Mouse (Mus musculus): ENCODE measurements around the gene Car15.

Car15 gene

GRCm38 (mm10) chr16:17838051-17838450, at the start of gene Car15:
TSS of gene Car15 (minus strand) at chr16:17838364.
- no peak for DNase-seq (ENCODE audit: low read depth, low spot score)

GRCm38 (mm10) chr16:17884116-17884515, 46.0 kb upstream of the Car15 start:
- no peak for DNase-seq (ENCODE audit: low read depth, low spot score)

GRCm38 (mm10) chr16:17882196-17882595, 44.0 kb upstream of the Car15 start:
- no peak for DNase-seq (ENCODE audit: low read depth, low spot score)

- DNase-seq (ENCODE audit: low read depth, low spot score), result no peak
These were observed 41.4 kb upstream of the Car15 start for GRCm38 (mm10) chr16:17879571-17879970.

GRCm38 (mm10) chr16:17876096-17876495, 37.9 kb upstream of the Car15 start:
- no peak for DNase-seq (ENCODE audit: low read depth, low spot score)

- no peak for DNase-seq (ENCODE audit: low read depth, low spot score)
These were observed 37.0 kb upstream of the Car15 start for GRCm38 (mm10) chr16:17875174-17875573.

GRCm38 (mm10) chr16:17872995-17873394, 34.8 kb upstream of the Car15 start:
- no peak for DNase-seq (ENCODE audit: low read depth, low spot score)

- DNase-seq (ENCODE audit: low read depth, low spot score), result no peak
These were observed 33.1 kb upstream of the Car15 start for GRCm38 (mm10) chr16:17871248-17871647.

- DNase-seq (ENCODE audit: low read depth, low spot score), result no peak
These were observed 27.6 kb upstream of the Car15 start for GRCm38 (mm10) chr16:17865770-17866169.

- no peak for DNase-seq (ENCODE audit: low read depth, low spot score)
These were observed 27.1 kb upstream of the Car15 start for GRCm38 (mm10) chr16:17865293-17865692.

- DNase-seq (ENCODE audit: low read depth, low spot score), result peak; percentile 38
These were observed 20.4 kb upstream of the Car15 start for GRCm38 (mm10) chr16:17858592-17858991.

- no peak for DNase-seq (ENCODE audit: low read depth, low spot score)
These were observed 19.0 kb upstream of the Car15 start for GRCm38 (mm10) chr16:17857157-17857556.

- DNase-seq (ENCODE audit: low read depth, low spot score), result no peak
These were observed 15.1 kb upstream of the Car15 start for GRCm38 (mm10) chr16:17853263-17853662.

GRCm38 (mm10) chr16:17851860-17852259, 13.7 kb upstream of the Car15 start:
- no peak for DNase-seq (ENCODE audit: low read depth, low spot score)

GRCm38 (mm10) chr16:17851331-17851730, 13.2 kb upstream of the Car15 start:
- DNase-seq (ENCODE audit: low read depth, low spot score), result no peak

- no peak for DNase-seq (ENCODE audit: low read depth, low spot score)
These were observed 11.3 kb upstream of the Car15 start for GRCm38 (mm10) chr16:17849486-17849885.

- DNase-seq (ENCODE audit: low read depth, low spot score), result peak; percentile 47
These were observed 10.8 kb upstream of the Car15 start for GRCm38 (mm10) chr16:17848928-17849327.

GRCm38 (mm10) chr16:17848431-17848830, 10.3 kb upstream of the Car15 start:
- DNase-seq (ENCODE audit: low read depth, low spot score), result no peak

GRCm38 (mm10) chr16:17843701-17844365, 5.7 kb upstream of the Car15 start:
- no peak for DNase-seq (ENCODE audit: low read depth, low spot score)

GRCm38 (mm10) chr16:17842437-17842836, 4.3 kb upstream of the Car15 start:
- DNase-seq (ENCODE audit: low read depth, low spot score), result no peak

GRCm38 (mm10) chr16:17839976-17840375, 1.8 kb upstream of the Car15 start:
- no peak for DNase-seq (ENCODE audit: low read depth, low spot score)

GRCm38 (mm10) chr16:17835481-17835880, 2.7 kb downstream of the Car15 start:
- no peak for DNase-seq (ENCODE audit: low read depth, low spot score)

- DNase-seq (ENCODE audit: low read depth, low spot score), result no peak
These were observed 3.6 kb downstream of the Car15 start for GRCm38 (mm10) chr16:17834543-17834942.

Data from A20 (cell line).